Mouse (Mus musculus): ENCODE results near the gene Gprc5d. TPM values are rescaled to one million over a fixed set of nuclear protein-coding genes. Genes with fewer than 3 reads are reported as not detected.
A peak's percentile ranks its signal among the peaks of the same experiment; 100 is the strongest.

Gene Gprc5d
- polyA plus RNA-seq, 1 experiment from 2014 or later: not detected

GRCm38 (mm10) chr6:135087721-135088451 is 30.2 kb downstream of the Gprc5d start:
- H3K4me1 ChIP-seq: peaks cover 7% of the 10 kb centered on the region
- H3K4me2 ChIP-seq: peak overlapping the region; percentile 41
- H3K4me3 ChIP-seq: no peak overlapping the region
- WGBS: 21% methylated on average over 19 of the region's 19 CpGs
- peak; percentile 91 for ATAC-seq
- H3K9ac ChIP-seq: 0 out of 2 replicates have a peak overlapping the region, but pooled peaks have one; percentile 34
- no peak overlapping the region for H3K27ac ChIP-seq
- H3K9me3 ChIP-seq (replicated peaks): no peaks in the 10 kb centered on the region
- H3K27me3 ChIP-seq: no peaks in the 10 kb centered on the region
- H3K36me3 ChIP-seq (ENCODE audit: poor library complexity, severe bottlenecking): no peaks in the 10 kb centered on the region

GRCm38 (mm10) chr6:135085703-135086102 is 32.4 kb downstream of the Gprc5d start:
- Histone ChIP-seq H3K9me3 (replicated peaks) (no peaks in the 10 kb centered on the region), H3K27ac (no peak overlapping the region), H3K27me3 (no peaks in the 10 kb centered on the region), H3K4me2 (no peak overlapping the region), H3K4me1 (peaks cover 5% of the 10 kb centered on the region), H3K36me3 (ENCODE audit: poor library complexity, severe bottlenecking) (no peaks in the 10 kb centered on the region), H3K9ac (no peak overlapping the region), H3K4me3 (no peak overlapping the region)
- ATAC-seq: no peak
- WGBS: 95% methylated on average over 1 of the region's 1 CpGs

- peaks cover 5% of the 10 kb centered on the region for H3K4me1 ChIP-seq
- WGBS: 78% methylated on average over 10 of the region's 10 CpGs
- no peak overlapping the region for H3K4me2 ChIP-seq
- no peak overlapping the region for H3K4me3 ChIP-seq
- no peaks in the 10 kb centered on the region for H3K27me3 ChIP-seq
- no peak overlapping the region for H3K9ac ChIP-seq
- no peak overlapping the region for H3K27ac ChIP-seq
- no peak for ATAC-seq
- no peaks in the 10 kb centered on the region for H3K9me3 ChIP-seq (replicated peaks)
- no peaks in the 10 kb centered on the region for H3K36me3 ChIP-seq (ENCODE audit: poor library complexity, severe bottlenecking)
Measured at GRCm38 (mm10) chr6:135083991-135084502, 34.0 kb downstream of the Gprc5d start.

GRCm38 (mm10) chr6:135078420-135078819 is 39.7 kb downstream of the Gprc5d start:
- Histone ChIP-seq H3K4me2 (no peak overlapping the region), H3K27me3 (no peaks in the 10 kb centered on the region), H3K36me3 (ENCODE audit: poor library complexity, severe bottlenecking) (no peaks in the 10 kb centered on the region), H3K27ac (no peak overlapping the region), H3K9ac (no peak overlapping the region), H3K4me3 (no peak overlapping the region), H3K9me3 (replicated peaks) (no peaks in the 10 kb centered on the region), H3K4me1 (no peaks in the 10 kb centered on the region)
- ATAC-seq: no peak
- WGBS: 44% methylated on average over 12 of the region's 12 CpGs

- H3K4me2 ChIP-seq: no peak overlapping the region
- H3K9ac ChIP-seq: no peak overlapping the region
- ATAC-seq: no peak
- H3K27me3 ChIP-seq: no peaks in the 10 kb centered on the region
- H3K27ac ChIP-seq: no peak overlapping the region
- 59% methylated on average over 3 of the region's 3 CpGs for WGBS
- H3K36me3 ChIP-seq (ENCODE audit: poor library complexity, severe bottlenecking): no peaks in the 10 kb centered on the region
- no peaks in the 10 kb centered on the region for H3K4me1 ChIP-seq
- H3K4me3 ChIP-seq: no peak overlapping the region
- no peaks in the 10 kb centered on the region for H3K9me3 ChIP-seq (replicated peaks)
Measured at GRCm38 (mm10) chr6:135076202-135076601, 41.9 kb downstream of the Gprc5d start.

GRCm38 (mm10) chr6:135074405-135074947 is 43.6 kb downstream of the Gprc5d start:
- no peak overlapping the region for H3K4me3 ChIP-seq
- no peaks in the 10 kb centered on the region for H3K27me3 ChIP-seq
- H3K9ac ChIP-seq: no peak overlapping the region
- H3K4me2 ChIP-seq: no peak overlapping the region
- WGBS: 78% methylated on average over 6 of the region's 6 CpGs
- no peaks in the 10 kb centered on the region for H3K4me1 ChIP-seq
- H3K36me3 ChIP-seq (ENCODE audit: poor library complexity, severe bottlenecking): no peaks in the 10 kb centered on the region
- H3K27ac ChIP-seq: no peak overlapping the region
- no peaks in the 10 kb centered on the region for H3K9me3 ChIP-seq (replicated peaks)
- ATAC-seq: no peak

- no peak overlapping the region for H3K9ac ChIP-seq
- ATAC-seq: no peak
- H3K4me3 ChIP-seq: no peak overlapping the region
- no peak overlapping the region for H3K27ac ChIP-seq
- H3K4me1 ChIP-seq: peaks cover 6% of the 10 kb centered on the region; the same call in 1 of the 2 replicates
- no peak overlapping the region for H3K4me2 ChIP-seq
- WGBS: 81% methylated on average over 2 of the region's 2 CpGs
- H3K36me3 ChIP-seq (ENCODE audit: poor library complexity, severe bottlenecking): no peaks in the 10 kb centered on the region
- peaks cover 12% of the 10 kb centered on the region; the same call in 1 of the 2 replicates for H3K27me3 ChIP-seq
- H3K9me3 ChIP-seq (replicated peaks): no peaks in the 10 kb centered on the region
Measured at GRCm38 (mm10) chr6:135070347-135070746, 47.7 kb downstream of the Gprc5d start.

- H3K4me3 ChIP-seq: no peak overlapping the region
- H3K27me3 ChIP-seq: peaks cover 16% of the 10 kb centered on the region
- H3K9me3 ChIP-seq (replicated peaks): no peaks in the 10 kb centered on the region
- H3K27ac ChIP-seq: no peak overlapping the region
- H3K9ac ChIP-seq: no peak overlapping the region
- no peak for ATAC-seq
- WGBS: 74% methylated on average over 6 of the region's 6 CpGs
- no peaks in the 10 kb centered on the region for H3K36me3 ChIP-seq (ENCODE audit: poor library complexity, severe bottlenecking)
- no peak overlapping the region for H3K4me2 ChIP-seq
- H3K4me1 ChIP-seq: peaks cover 10% of the 10 kb centered on the region; the same call in 1 of the 2 replicates
Measured at GRCm38 (mm10) chr6:135069856-135070255, 48.2 kb downstream of the Gprc5d start.

- Histone ChIP-seq H3K4me2 (no peak overlapping the region), H3K9ac (no peak overlapping the region), H3K27me3 (peaks cover 24% of the 10 kb centered on the region), H3K4me1 (peaks cover 10% of the 10 kb centered on the region; the same call in 1 of the 2 replicates), H3K4me3 (no peak overlapping the region), H3K27ac (no peak overlapping the region), H3K9me3 (replicated peaks) (no peaks in the 10 kb centered on the region), H3K36me3 (ENCODE audit: poor library complexity, severe bottlenecking) (no peaks in the 10 kb centered on the region)
- WGBS: 88% methylated on average over 5 of the region's 5 CpGs
- ATAC-seq: no peak
Measured at GRCm38 (mm10) chr6:135068221-135068620, 49.9 kb downstream of the Gprc5d start.

GRCm38 (mm10) chr6:135066795-135067445 is 51.2 kb downstream of the Gprc5d start:
- 18% methylated on average over 6 of the region's 6 CpGs for WGBS
- no peak overlapping the region for H3K4me3 ChIP-seq

GRCm38 (mm10) chr6:135065236-135065957 is 52.7 kb downstream of the Gprc5d start, which contains the start of gene Gprc5a:
TSS of gene Gprc5a (plus strand) at chr6:135065651.
- Histone ChIP-seq H3K27me3 (peaks cover 24% of the 10 kb centered on the region), H3K4me3 (peak within 1 kb of the TSS; percentile 41), H3K36me3 (ENCODE audit: poor library complexity, severe bottlenecking) (no peaks in the 10 kb centered on the region), H3K9ac (peak within 1 kb of the TSS; percentile 43), H3K9me3 (replicated peaks) (no peaks in the 10 kb centered on the region), H3K4me2 (peak within 1 kb of the TSS; percentile 68), H3K4me1 (peaks cover 10% of the 10 kb centered on the region; the same call in 1 of the 2 replicates), H3K27ac (no peak within 1 kb of the TSS)
- under 1% methylated on average over 44 of the region's 44 CpGs for WGBS
- ATAC-seq: peak; percentile 75

More at GRCm38 (mm10) chr6:135066795-135067445, 51.2 kb downstream of the Gprc5d start:
- Histone ChIP-seq H3K27me3 (peaks cover 24% of the 10 kb centered on the region), H3K36me3 (ENCODE audit: poor library complexity, severe bottlenecking) (no peaks in the 10 kb centered on the region), H3K4me2 (no peak overlapping the region), H3K9ac (no peak overlapping the region), H3K27ac (no peak overlapping the region), H3K9me3 (replicated peaks) (no peaks in the 10 kb centered on the region), H3K4me1 (peaks cover 10% of the 10 kb centered on the region; the same call in 1 of the 2 replicates)
- no peak for ATAC-seq
